Mouse (Mus musculus) embryonic stem cell, embryonic (primary cell): Measurements from ENCODE around the gene Aaas.

Source experiments
- CTCF ChIA-PET, 4 experiments: fragments of 300-600 bp in 2 of 4; fragments of 350-600 bp in 2 of 4; sonication (Branson Sonifier 250); formaldehyde crosslinking; loops; one replicate each; lab custom pipeline; 2022; ENCODE audit warnings: inconsistent platforms in 2 of 4; lab: Charles Lee
- POLR2A ChIA-PET, 4 experiments: fragments of 300-600 bp in 2 of 4; fragments of 350-600 bp in 2 of 4; sonication (Branson Sonifier 250); formaldehyde crosslinking; loops; one replicate each; lab custom pipeline; 2022; ENCODE audit warnings: antibody characterized with exemption in 4 of 4, inconsistent platforms in 1 of 4; lab: Charles Lee

The Aaas gene

DNA sequence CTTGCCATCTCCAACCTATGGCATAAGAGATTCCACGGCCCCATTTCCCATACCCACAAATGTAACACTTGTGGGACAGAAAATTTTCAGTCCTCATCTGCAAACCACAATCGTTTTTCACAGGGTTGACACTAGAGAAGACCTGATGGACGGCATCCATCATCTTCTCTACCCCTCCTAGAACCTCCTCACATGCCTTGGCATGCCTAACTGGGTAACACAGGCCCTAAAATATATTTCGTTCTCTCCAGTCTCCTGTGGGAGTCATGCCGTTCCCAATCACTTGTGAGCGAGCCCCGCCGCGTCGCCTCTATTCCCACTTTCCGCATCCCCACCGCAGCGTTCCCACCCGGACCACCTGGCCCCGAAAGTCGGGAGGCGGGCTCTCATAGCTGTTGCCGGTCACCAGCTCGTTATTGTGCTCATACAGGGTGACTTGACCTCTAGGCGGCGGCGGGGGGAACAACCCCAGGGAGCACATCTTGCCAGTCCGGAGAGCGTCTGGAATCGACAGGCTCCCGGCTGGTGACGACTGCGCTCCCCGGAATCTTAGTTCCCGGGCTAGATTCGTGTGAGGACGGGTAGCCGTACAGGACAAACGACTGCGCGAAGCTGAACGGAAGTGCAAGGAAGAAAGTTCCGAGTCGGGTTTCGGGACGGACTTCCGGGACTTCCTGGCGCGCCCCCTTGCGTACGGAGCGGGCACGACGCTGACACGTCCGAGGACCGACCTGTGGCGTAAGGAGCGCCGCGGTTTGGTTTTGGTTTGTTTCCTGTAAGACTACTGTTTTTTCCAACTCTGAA lies at the start of gene Aaas:
Gene Aaas, minus strand, starts transcription at position 634 of the 804 bp plus-strand sequence.
- ChIA-PET POLR2A (interaction anchor here (0.6 to 2.4 kb wide), 73 partner anchors 9 to 889 kb away, joined by 3 to 21 read pairs (median 4); partner anchors contain the start of genes Pcbp2 (in 3 of the 4), Sp1 (in 3 of the 4), Tarbp2 (in 3 of the 4) and Myg1 (in 2 of the 4)), CTCF (interaction anchor here (0.5 to 2.3 kb wide), 35 partner anchors 8 to 1370 kb away, joined by 3 to 20 read pairs (median 3); partner anchors contain the start of genes Myg1 (in 2 of the 4), Npff (in 2 of the 4), Pcbp2 (in 1 of the 4) and Tarbp2 (in 1 of the 4))

DNA sequence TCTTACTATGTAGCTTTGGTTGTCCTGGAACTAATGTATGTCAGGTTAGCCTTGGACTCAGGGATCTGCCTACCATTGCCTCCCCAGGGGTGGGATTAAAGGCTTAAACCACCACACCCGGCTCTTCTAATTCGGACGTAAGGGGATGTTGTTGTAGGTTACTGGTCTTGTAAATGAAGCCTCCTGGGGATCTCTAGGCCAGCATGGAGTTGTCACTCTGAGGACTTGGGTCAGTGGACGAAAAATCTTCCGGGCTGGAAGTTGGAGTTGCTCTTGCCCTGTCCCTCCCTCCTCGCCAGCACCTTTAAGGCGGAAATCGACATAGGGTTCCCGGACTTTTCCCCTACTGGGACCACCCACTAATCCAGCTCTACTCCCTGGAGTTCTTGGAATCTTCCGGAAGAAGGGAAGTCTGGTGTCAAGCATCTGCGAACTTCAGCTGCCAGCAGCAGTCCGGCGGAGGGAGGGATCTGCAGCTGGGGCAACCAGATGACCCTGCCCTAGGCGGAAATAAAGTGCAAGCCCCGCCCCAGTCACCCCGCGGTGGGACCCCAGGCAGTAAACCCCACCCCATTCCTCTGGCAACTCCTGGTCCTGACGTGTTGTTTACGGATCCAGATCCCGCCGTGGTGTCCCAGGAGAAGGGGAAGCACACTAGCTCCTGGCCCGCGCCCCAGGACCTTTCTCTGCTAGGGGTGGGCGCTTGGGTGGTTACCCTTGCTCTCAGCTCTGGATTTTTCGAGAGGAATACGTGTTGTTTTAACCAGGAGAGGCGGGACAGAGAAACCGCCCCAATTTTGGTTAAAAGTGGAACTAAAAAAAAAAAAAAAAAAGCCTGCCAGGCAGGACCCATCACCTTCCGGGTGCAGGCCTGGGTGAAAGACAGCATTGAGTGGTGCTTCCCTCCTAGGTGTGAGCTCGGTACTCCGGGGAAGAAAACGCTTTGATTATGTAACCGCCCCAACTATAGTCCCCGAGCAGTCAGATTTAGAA lies 49.0 kb upstream of the Aaas start:
- CTCF ChIA-PET: interaction anchor here in 3 of 4 experiments (0.5 to 1.6 kb wide), 14 partner anchors 9 to 625 kb away, joined by 3 to 9 read pairs (median 5); partner anchors contain the start of gene Aaas (in 1 of the 3)
- POLR2A ChIA-PET: interaction anchor here (0.5 to 11.7 kb wide), 131 partner anchors 8 to 1198 kb away, joined by 3 to 337 read pairs (median 4); partner anchors contain the start of genes Aaas (in 4 of the 4), Tarbp2 (in 4 of the 4), Pcbp2 (in 3 of the 4) and Calcoco1 (in 2 of the 4)

DNA sequence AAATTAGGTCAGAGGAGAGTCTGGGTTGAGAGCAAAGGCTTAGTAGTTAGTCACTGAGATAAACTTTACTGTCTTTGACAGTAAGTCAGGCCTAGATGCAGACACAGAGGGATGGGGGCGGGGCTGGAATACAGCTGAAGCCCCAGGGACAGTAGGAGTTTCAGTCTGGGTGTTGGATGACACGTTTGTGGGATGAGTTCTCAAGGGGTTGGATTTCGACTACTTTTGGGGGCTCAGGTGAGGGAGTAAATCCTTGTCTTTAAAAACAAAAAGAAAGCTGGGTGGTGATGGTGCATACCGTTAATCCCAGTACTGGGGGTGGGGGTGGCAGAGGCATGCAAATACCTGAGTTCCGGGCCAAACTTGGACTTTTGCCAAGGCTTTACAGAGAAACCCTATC lies 48.1 kb upstream of the Aaas start:
- ChIA-PET POLR2A (interaction anchor here (0.5 to 11.7 kb wide), 58 partner anchors 8 to 581 kb away, joined by 3 to 337 read pairs (median 6); partner anchors contain the start of genes Tarbp2 (in 4 of the 4), Aaas (in 2 of the 4), Pcbp2 (in 2 of the 4) and Atp5g2 (in 1 of the 4)), CTCF (interaction anchor here in 1 of 4 experiments (1.5 to 1.6 kb wide), 2 partner anchors 12 to 17 kb away, joined by 5 to 9 read pairs; no protein-coding TSS in a partner anchor)

DNA sequence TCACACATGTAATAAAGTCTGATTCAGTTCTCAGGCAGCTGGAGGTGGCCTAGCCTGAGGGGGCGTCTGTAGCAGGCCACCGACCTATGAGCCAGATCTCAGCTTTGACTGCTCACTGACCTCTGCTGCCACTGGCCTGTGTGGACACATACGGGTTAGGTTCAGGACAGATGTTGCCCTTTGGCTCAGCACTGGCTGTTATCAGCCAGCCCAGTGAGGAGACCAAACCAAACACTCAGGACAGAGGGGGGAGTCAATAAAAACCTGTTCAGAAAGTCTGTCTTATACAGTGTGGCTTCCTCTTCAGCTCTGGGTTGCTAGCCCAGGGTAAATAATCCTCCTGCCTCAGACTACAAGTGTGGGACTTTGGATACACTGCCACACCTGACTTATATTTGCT lies 44.5 kb upstream of the Aaas start:
- CTCF ChIA-PET: interaction anchor here in 1 of 4 experiments (0.6 to 1.0 kb wide), 2 partner anchors 50 to 152 kb away, joined by 3 to 5 read pairs; partner anchors contain the start of gene Amhr2
- POLR2A ChIA-PET: interaction anchor here (0.5 to 13.0 kb wide), 12 partner anchors 8 to 1217 kb away, joined by 3 to 337 read pairs (median 9); partner anchors contain the start of genes Sp1 (in 3 of the 4) and Tarbp2 (in 1 of the 4)

DNA sequence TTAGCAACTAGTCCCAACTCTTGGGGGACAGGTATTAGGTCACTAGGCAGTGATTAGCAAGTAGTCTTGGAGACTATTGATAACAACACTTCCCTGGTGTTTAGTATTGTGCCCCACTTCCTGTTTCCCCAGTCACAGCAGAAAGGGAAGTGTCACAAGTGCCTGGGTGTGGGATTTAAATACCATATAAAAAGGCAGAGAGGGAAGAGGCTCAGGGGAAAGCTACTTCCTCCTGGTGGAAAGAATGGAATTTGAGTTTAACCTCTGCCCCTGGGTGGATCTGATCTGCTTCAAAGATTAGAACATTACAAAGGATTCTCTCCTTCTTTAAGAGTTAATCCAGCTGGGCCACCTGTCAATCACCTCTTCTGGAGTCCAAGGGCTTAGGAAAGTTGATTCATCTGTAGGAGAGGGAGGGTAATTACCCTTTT lies 43.0 kb upstream of the Aaas start:
- POLR2A ChIA-PET: interaction anchor here (0.5 to 13.0 kb wide), 19 partner anchors 10 to 124 kb away, joined by 3 to 337 read pairs (median 5); partner anchors contain the start of genes Sp1 (in 4 of the 4), Aaas (in 1 of the 4), Pcbp2 (in 1 of the 4) and Tarbp2 (in 1 of the 4)
- CTCF ChIA-PET: interaction anchor here in 2 of 4 experiments (0.9 to 1.1 kb wide), 3 partner anchors 12 to 125 kb away, joined by 3 to 6 read pairs (median 3); partner anchors contain the start of gene Sp1 (in 2 of the 2)

DNA sequence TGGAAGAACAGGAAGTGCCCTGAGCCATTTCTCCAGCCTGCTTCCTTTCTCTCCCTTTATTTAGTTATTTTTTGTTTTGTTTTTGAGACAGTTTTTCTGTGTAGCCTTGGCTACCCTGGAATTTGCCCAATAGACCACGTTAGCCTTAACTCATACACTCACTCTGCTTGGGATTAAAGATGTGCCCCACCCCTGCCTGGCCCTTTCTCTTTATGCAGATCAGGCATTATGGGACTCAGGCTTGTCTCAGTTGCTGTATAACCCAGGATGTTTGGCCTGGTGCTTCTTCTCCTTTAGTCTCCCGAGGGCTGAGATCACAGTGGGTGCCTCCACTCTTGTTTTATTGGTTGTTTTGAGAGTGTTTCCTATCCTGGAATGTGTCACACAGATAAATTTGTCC lies 41.9 kb upstream of the Aaas start:
- ChIA-PET POLR2A (interaction anchor here in 3 of 4 experiments (0.6 to 13.0 kb wide), 7 partner anchors 8 to 125 kb away, joined by 3 to 337 read pairs (median 7); partner anchors contain the start of genes Sp1 (in 3 of the 3) and Tarbp2 (in 1 of the 3)), CTCF (no interaction called here)

DNA sequence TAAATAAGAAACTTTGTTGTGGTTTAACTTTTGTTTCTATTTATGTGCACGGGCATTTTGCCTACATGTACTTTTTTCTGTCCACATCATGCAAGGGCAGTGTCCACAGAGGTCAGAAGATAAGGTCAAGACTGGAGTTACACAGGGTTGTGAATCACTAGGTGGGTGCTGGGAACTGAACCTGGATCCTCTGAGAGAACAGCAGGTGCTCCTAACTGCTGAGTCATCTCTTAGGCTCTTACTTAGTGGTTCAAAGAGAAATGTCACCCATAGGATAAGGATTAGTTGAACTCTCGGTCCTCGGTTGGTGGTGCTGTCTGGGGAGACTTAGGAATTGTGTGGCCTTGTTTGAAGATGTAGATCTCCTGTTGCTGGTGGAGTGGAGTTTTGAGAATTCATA lies 38.4 kb upstream of the Aaas start:
- ChIA-PET POLR2A (interaction anchor here in 3 of 4 experiments (0.8 to 13.0 kb wide), 7 partner anchors 12 to 29 kb away, joined by 4 to 337 read pairs (median 7); partner anchors contain the start of gene Sp1 (in 3 of the 3)), CTCF (interaction anchor here in 1 of 4 experiments (1.5 kb wide), 1 partner anchor 33 kb away, joined by 4 read pairs; no protein-coding TSS in a partner anchor)

DNA sequence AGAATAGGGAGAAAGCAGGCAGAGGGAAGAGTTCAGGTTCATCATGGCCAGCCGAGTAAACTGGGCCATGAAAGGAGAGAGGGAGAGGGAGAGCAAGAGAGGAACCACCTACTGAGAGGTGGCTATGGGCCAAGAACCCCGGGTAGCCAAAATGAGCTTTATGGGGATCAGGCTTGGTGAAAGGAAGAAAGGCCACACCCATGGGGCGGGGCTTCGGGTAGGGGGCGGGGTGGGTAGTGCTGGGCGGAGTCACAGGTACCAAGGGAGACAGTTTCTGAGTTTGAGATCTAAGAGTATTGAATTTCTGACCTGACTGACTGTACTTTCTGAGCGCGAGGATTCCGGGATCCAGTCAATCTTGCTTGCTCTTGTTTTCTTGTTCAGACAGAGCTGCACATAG lies 36.1 kb upstream of the Aaas start:
- ChIA-PET CTCF (interaction anchor here (0.6 to 2.5 kb wide), 38 partner anchors 9 to 796 kb away, joined by 3 to 16 read pairs (median 4); partner anchors contain the start of genes Sp1 (in 2 of the 4), Pcbp2 (in 1 of the 4), Prr13 (in 1 of the 4) and Sp7 (in 1 of the 4)), POLR2A (interaction anchor here (0.6 to 13.0 kb wide), 58 partner anchors 9 to 1964 kb away, joined by 3 to 337 read pairs (median 4); partner anchors contain the start of genes Sp1 (in 4 of the 4), Aaas (in 2 of the 4), Tarbp2 (in 2 of the 4) and Espl1 (in 1 of the 4))

DNA sequence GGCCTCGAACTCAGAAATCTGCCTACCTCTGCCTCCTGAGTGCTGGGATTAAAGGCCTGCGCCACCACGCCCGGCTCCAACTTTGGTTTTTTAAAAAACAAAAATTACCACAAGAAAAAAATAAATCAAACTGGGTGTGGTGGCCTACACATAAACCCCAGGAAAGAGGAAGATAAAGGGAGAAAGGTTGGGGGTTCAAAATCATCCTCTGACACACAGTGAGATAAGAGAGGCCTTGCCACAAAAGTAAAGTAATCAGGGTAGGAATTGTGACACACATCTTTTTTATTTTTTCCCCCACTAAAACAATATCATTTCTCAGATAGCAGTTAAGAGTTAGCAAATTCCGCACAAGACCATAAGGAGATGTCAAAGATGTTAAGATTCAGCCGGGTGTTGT lies 33.1 kb upstream of the Aaas start:
- POLR2A ChIA-PET: interaction anchor here in 3 of 4 experiments (0.7 to 3.6 kb wide), 14 partner anchors 10 to 86 kb away, joined by 3 to 40 read pairs (median 8); partner anchors contain the start of genes Sp1 (in 2 of the 3) and Pcbp2 (in 1 of the 3)
- CTCF ChIA-PET: interaction anchor here in 3 of 4 experiments (0.7 kb wide), 3 partner anchors 58 to 231 kb away, joined by 3 to 5 read pairs (median 4); no protein-coding TSS in a partner anchor

DNA sequence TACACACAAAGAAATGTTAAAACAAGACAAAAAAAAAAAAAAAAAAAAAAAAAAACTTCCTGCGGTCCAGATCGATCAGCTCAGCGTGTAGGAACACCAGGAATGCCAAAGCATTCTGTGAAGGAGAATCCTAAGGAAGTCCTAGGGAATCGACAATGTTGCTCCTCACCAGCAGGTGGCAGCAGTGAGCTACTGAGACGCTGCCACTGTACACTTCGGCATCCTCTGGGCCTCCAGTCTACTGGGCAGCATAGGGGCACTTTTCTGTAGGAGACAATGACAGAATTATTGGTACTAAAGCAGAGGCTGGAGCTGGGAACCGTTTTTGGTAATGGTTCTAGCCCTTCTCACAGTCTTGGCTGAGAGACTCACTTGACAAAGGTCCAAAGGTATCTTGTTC lies 31.0 kb upstream of the Aaas start:
- ChIA-PET CTCF (interaction anchor here (0.5 to 2.3 kb wide), 83 partner anchors 9 to 1328 kb away, joined by 3 to 21 read pairs (median 5); partner anchors contain the start of genes Sp1 (in 3 of the 4), Aaas (in 2 of the 4), Npff (in 2 of the 4) and Pfdn5 (in 2 of the 4)), POLR2A (interaction anchor here (0.6 to 3.6 kb wide), 80 partner anchors 9 to 1133 kb away, joined by 3 to 40 read pairs (median 4); partner anchors contain the start of genes Sp1 (in 4 of the 4), Aaas (in 2 of the 4), Npff (in 2 of the 4) and Pcbp2 (in 2 of the 4))

DNA sequence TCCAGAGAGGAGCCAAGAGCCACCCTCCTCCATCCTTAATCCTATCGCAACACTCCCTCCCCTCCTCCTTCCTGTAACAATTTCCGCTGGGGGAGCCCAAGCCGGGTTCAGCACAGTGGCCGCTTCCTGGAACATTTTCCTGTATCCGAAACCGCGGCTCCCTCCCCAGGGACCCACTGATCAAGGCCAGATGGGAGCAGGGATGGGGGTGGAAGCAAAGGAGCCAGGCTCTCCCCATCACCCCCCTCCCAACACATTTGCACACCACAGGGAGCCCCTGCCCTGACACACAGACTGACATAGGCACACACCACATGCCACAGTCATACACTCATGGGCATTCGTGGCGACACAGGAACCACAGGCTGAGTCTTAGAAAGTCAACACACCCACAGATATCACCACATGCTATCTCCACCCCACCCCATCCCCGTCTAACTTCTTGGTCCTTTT lies 27.3 kb upstream of the Aaas start:
- CTCF ChIA-PET: interaction anchor here (0.5 to 2.5 kb wide), 41 partner anchors 9 to 270 kb away, joined by 3 to 16 read pairs (median 4); partner anchors contain the start of genes Aaas (in 3 of the 4), Sp1 (in 1 of the 4) and Tarbp2 (in 1 of the 4)
- POLR2A ChIA-PET: interaction anchor here (0.6 to 5.2 kb wide), 53 partner anchors 8 to 295 kb away, joined by 3 to 37 read pairs (median 5); partner anchors contain the start of genes Aaas (in 3 of the 4), Sp1 (in 3 of the 4), Tarbp2 (in 2 of the 4) and Myg1 (in 1 of the 4)

DNA sequence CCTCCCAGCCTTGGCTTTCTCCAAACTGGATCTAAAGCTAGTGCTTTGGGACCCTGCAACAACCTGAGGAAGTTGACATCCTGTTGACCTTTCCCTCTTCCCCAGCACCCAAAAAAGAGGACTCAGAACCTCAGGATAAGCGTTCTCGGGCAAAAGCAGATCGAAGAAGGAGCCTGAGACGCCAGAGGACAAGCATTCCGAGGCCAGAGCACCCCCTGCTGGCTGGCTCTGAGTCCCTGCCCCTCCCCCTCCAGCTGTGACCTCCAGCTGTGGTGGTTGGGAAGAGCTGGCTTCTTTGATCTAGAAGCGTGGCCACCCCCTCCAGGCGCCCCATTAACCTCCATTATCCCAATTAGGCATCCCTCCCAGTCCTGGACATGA lies 26.6 kb upstream of the Aaas start:
- ChIA-PET POLR2A (interaction anchor here (0.6 to 5.2 kb wide), 63 partner anchors 9 to 294 kb away, joined by 3 to 37 read pairs (median 4); partner anchors contain the start of genes Aaas (in 3 of the 4), Sp1 (in 3 of the 4), Tarbp2 (in 2 of the 4) and Myg1 (in 1 of the 4)), CTCF (interaction anchor here (0.5 to 2.5 kb wide), 50 partner anchors 9 to 276 kb away, joined by 3 to 16 read pairs (median 4); partner anchors contain the start of genes Aaas (in 3 of the 4), Sp1 (in 2 of the 4), Tarbp2 (in 1 of the 4) and Tns2 (in 1 of the 4))

DNA sequence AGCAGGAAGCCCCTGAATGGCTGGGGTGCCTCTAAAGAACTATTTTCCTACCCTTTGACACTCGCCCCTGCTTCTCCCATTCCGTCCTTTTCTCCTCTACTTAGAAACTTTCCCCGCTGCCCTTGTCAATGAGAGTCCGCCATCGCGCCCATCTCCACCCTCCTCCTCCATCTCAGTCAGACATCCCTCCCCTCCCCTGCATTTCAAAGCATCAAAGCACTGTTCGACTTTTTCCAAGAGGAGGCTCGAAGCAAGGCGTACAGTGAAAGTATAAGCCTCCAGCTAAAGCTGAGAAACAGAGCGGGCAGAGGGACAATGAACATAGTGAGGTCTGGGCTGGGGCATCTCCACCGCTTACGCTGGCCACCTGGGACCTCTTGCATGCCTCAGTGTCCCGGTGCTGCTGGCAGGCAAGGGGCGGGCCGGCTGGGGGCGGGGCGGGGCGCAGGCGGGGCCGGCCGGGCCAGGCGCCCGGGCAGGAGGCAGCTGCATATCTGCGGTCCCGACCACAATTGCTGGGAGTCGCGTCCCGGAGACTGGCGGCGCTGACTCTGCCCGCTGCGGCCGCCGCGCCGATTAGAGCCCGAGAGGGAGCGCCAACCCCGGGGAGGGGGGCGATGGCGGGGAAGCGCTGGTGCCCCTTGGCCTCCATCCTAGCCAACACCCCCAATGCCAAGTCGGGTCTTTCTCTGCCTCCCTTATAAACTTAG lies 26.0 kb upstream of the Aaas start:
- ChIA-PET POLR2A (interaction anchor here (0.5 to 5.2 kb wide), 58 partner anchors 10 to 673 kb away, joined by 3 to 37 read pairs (median 5); partner anchors contain the start of genes Aaas (in 3 of the 4), Sp1 (in 3 of the 4), Tarbp2 (in 2 of the 4) and Myg1 (in 1 of the 4)), CTCF (interaction anchor here (0.6 to 2.5 kb wide), 42 partner anchors 10 to 276 kb away, joined by 3 to 16 read pairs (median 4); partner anchors contain the start of genes Aaas (in 2 of the 4), Sp1 (in 2 of the 4), Tarbp2 (in 1 of the 4) and Tns2 (in 1 of the 4))

DNA sequence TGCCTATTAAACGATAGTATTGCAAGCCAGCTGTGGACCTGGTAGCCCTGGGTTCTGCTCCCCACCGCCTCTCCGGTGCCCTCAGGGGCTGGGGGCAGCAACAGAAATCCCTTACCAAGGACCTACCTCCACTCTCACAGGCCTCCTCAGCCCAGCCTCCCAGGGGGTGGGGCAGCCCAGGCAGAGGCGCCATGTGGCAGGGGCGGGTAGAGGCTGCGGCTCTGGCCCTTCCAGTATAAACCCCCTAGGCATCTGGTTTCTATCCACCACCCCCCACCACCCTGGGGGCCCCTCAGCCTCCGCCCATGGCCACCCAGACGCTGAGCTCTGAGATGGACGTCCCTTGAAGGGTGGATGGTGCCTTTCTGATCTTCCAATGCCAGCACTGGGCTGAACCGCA lies 20.2 kb upstream of the Aaas start:
- POLR2A ChIA-PET: interaction anchor here in 3 of 4 experiments (0.6 to 4.9 kb wide), 17 partner anchors 11 to 240 kb away, joined by 3 to 45 read pairs (median 4); partner anchors contain the start of genes Aaas (in 1 of the 3), Espl1 (in 1 of the 3), Prr13 (in 1 of the 3) and Tarbp2 (in 1 of the 3)
- CTCF ChIA-PET: interaction anchor here in 3 of 4 experiments (0.6 to 2.0 kb wide), 8 partner anchors 9 to 20 kb away, joined by 3 to 7 read pairs (median 4); partner anchors contain the start of gene Aaas (in 1 of the 3)
